In the genomic region with DNA sequence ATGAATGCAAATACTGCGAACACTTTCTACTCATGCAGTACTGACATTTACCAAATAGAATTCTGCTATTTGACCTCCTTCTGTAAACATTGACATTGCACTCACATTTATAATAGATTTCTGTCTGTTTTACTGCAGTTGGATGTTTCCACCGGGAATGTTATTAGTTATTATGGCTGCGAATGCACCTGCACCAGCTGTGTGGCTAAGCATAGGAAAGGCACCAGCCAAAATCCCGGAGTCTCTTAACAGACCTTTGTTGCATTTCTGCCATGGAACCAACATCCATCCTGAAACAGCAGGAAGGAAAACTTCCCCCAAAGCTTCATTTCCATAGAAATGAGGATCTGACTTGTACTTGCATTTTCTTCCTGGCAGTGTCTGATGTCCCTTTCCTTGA, we compare ENCODE assay signal across 18 mouse cellular contexts.
"Had no signal": no experiment of that assay in that cellular context is flagged by ENCODE, and none has a peak within 500 bp of the region (broad histone marks: within the 10 kb centered on the region; RNA-seq: fewer than 3 reads in every experiment).

No protein-coding gene starts in this region.

- H3K9me3 ChIP-seq: limb, embryonic 12.5 days; limb, embryonic 15.5 days; stomach, embryonic 15.5 days had no signal

- H3K4me3 ChIP-seq: limb, embryonic 12.5 days; limb, embryonic 15.5 days; stomach, embryonic 15.5 days had no signal

- H3K27me3 ChIP-seq: limb, embryonic 12.5 days; limb, embryonic 15.5 days; stomach, embryonic 15.5 days had no signal

- H3K36me3 ChIP-seq: limb, embryonic 12.5 days; limb, embryonic 15.5 days; stomach, embryonic 15.5 days had no signal

- ATAC-seq: liver, postnatal 0 days; lung, postnatal 0 days had no signal

- H3K9ac ChIP-seq: limb, embryonic 12.5 days; limb, embryonic 15.5 days; liver, embryonic 14.5 days; liver, postnatal 0 days; lung, embryonic 14.5 days; stomach, embryonic 15.5 days had no signal

- H3K27ac ChIP-seq: limb, embryonic 12.5 days; limb, embryonic 15.5 days; liver, embryonic 14.5 days; macrophage; stomach, embryonic 15.5 days had no signal

- H3K4me1 ChIP-seq: limb, embryonic 12.5 days; limb, embryonic 15.5 days; stomach, embryonic 15.5 days had no signal

- DNase-seq: kidney, adult 18-20 months; kidney, adult 9 months; kidney, postnatal 14 days; kidney, postnatal 4 days; left cerebral cortex, postnatal 4 days; liver, postnatal 0 days; lung, embryonic 14.5 days; retina, postnatal 1 day; right cerebral cortex, postnatal 25 days; spleen, adult 18-20 months; thymus, postnatal 25 days had no signal

- H3K4me2 ChIP-seq: limb, embryonic 12.5 days; limb, embryonic 15.5 days; liver, embryonic 11.5 days; lung, embryonic 14.5 days; stomach, embryonic 15.5 days had no signal
